Mouse (Mus musculus): ENCODE data around the gene Znrf4. TPM values are rescaled to one million over a fixed set of nuclear protein-coding genes. Genes with fewer than 3 reads are reported as not detected.

The Znrf4 gene
- polyA plus RNA-seq, 1 experiment, result 0.67 TPM

DNA sequence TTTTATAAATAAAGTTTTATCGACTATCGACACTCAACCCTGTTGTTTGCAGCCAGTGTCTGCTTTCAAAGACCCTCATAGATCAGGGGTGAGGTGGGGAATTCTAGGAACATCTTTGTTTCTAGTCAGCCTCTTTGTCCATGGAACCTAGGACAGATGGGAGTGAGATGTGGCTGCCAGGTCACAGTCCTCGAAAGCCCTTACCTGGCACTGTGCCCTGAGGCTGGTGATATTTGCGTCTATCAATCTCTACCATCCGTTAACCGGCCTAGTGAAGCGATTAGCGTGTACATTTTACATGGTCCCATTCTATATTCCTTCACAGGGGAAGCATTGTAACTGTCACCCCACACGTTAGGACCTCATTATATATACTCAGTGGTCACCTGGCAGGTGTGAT, 26.3 kb downstream of the Znrf4 start:
- no peaks in the 10 kb centered on the region; the same call in 1 of the 2 replicates for H3K27me3 ChIP-seq (ENCODE audit: control insufficient read depth, insufficient read depth, low read length)
- no peaks in the 10 kb centered on the region for H3K4me1 ChIP-seq (replicated peaks; ENCODE audit: control insufficient read depth, insufficient read depth, low read length)
- WGBS, result 96% methylated on average over 9 of the region's 9 CpGs
- no peaks in the 10 kb centered on the region for H3K36me3 ChIP-seq (ENCODE audit: control insufficient read depth, insufficient read depth, low read length)
- H3K4me3 ChIP-seq (ENCODE audit: control insufficient read depth, insufficient read depth, low read length), result no peak overlapping the region
- no peak for DNase-seq
- H3K27ac ChIP-seq (ENCODE audit: control insufficient read depth, insufficient read depth, low read length), result no peak overlapping the region
- TF ChIP-seq POLR2A (IDR thresholded peaks at IDR 0.05; ENCODE audit: control insufficient read depth, extremely low read depth, insufficient read depth, low read length, poor library complexity), result no peak
- no peak for TF ChIP-seq CTCF (IDR thresholded peaks at IDR 0.05; ENCODE audit: borderline replicate concordance, control insufficient read depth, extremely low read depth, insufficient read depth, low read length, poor library complexity)

DNA sequence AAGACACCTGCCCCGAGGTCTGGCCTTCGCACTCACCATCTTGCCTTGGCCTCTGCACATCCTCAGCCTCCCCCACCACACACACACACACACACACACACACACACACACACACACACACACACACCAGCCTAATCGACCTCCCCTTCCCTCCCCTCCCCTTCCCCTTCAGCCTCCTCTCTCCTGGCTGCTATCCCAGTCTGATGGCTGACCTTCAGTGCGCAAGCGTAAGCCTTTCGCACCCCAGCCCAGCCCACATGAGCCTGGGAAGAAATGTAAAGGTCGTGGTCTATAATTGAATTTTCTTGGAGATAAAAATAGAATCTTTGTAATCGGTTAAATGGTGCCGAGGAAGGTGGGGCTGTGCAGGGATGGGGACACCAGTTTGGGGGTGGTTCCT, 27.1 kb downstream of the Znrf4 start:
- Histone ChIP-seq H3K36me3 (ENCODE audit: control insufficient read depth, insufficient read depth, low read length) (no peaks in the 10 kb centered on the region), H3K27me3 (ENCODE audit: control insufficient read depth, insufficient read depth, low read length) (no peaks in the 10 kb centered on the region; the same call in 1 of the 2 replicates), H3K4me1 (replicated peaks; ENCODE audit: control insufficient read depth, insufficient read depth, low read length) (no peaks in the 10 kb centered on the region), H3K27ac (ENCODE audit: control insufficient read depth, insufficient read depth, low read length) (no peak overlapping the region), H3K4me3 (ENCODE audit: control insufficient read depth, insufficient read depth, low read length) (no peak overlapping the region)
- 75% methylated on average over 8 of the region's 9 CpGs for WGBS
- DNase-seq, result no peak
- TF ChIP-seq CTCF (IDR thresholded peaks at IDR 0.05; ENCODE audit: borderline replicate concordance, control insufficient read depth, extremely low read depth, insufficient read depth, low read length, poor library complexity), result no peak

DNA sequence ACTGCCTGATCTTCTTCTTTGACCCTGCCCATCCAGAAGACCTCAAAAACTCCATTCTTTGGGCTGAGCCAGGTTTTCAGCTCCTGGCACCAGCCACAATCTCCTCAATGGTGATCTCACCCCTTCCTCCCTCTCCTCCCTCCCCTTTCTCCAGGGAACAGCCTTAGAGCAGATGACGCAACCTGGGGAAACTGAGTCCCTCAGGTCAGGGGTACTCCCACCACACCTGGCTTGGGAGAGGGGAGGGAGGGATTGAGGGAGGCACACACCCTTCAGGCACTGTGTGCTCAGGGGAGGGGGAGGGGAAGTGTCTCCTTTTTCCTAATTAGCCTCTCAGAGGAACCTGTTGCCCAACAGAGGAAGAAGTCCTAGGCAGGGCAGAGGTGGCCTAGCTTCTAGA, 29.6 kb downstream of the Znrf4 start:
- WGBS, result 100% methylated on average over 1 of the region's 1 CpGs
- Histone ChIP-seq H3K4me1 (replicated peaks; ENCODE audit: control insufficient read depth, insufficient read depth, low read length) (no peaks in the 10 kb centered on the region), H3K36me3 (ENCODE audit: control insufficient read depth, insufficient read depth, low read length) (no peaks in the 10 kb centered on the region), H3K27me3 (ENCODE audit: control insufficient read depth, insufficient read depth, low read length) (no peaks in the 10 kb centered on the region; the same call in 1 of the 2 replicates), H3K27ac (ENCODE audit: control insufficient read depth, insufficient read depth, low read length) (no peak overlapping the region), H3K4me3 (ENCODE audit: control insufficient read depth, insufficient read depth, low read length) (no peak overlapping the region)
- TF ChIP-seq POLR2A (IDR thresholded peaks at IDR 0.05; ENCODE audit: control insufficient read depth, extremely low read depth, insufficient read depth, low read length, poor library complexity) (no peak), CTCF (IDR thresholded peaks at IDR 0.05; ENCODE audit: borderline replicate concordance, control insufficient read depth, extremely low read depth, insufficient read depth, low read length, poor library complexity) (no peak)
- DNase-seq, result no peak

DNA sequence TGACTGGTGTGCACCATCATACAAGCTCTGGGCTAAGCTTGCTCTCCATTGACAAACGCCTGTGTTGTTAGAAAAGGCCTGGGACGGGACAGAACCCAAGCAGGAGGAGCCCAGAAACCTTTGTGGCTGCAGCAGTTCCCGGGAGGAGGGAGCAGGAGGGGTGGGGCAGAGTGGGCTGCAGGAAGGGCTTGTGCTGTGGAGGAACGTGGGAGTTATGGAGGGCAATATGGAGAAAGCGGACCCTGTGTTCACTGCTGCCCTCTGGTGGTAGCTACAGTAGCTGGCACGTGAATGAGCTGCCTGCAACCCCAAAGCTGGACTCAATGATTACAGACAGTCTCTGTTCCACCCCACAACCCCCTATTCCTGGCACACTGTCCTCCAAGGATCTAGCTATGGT, 32.9 kb downstream of the Znrf4 start:
- WGBS, result 16% methylated on average over 6 of the region's 6 CpGs
- Histone ChIP-seq H3K27me3 (ENCODE audit: control insufficient read depth, insufficient read depth, low read length) (peaks cover 11% of the 10 kb centered on the region), H3K4me1 (replicated peaks; ENCODE audit: control insufficient read depth, insufficient read depth, low read length) (peaks cover 16% of the 10 kb centered on the region), H3K27ac (ENCODE audit: control insufficient read depth, insufficient read depth, low read length) (no peak overlapping the region), H3K4me3 (ENCODE audit: control insufficient read depth, insufficient read depth, low read length) (no peak overlapping the region), H3K36me3 (ENCODE audit: control insufficient read depth, insufficient read depth, low read length) (no peaks in the 10 kb centered on the region)
- TF ChIP-seq CTCF (IDR thresholded peaks at IDR 0.05; ENCODE audit: borderline replicate concordance, control insufficient read depth, extremely low read depth, insufficient read depth, low read length, poor library complexity) (peak; percentile 81; the same call in 1 of the 2 replicates), POLR2A (IDR thresholded peaks at IDR 0.05; ENCODE audit: control insufficient read depth, extremely low read depth, insufficient read depth, low read length, poor library complexity) (no peak)
- DNase-seq, result peak; percentile 75

DNA sequence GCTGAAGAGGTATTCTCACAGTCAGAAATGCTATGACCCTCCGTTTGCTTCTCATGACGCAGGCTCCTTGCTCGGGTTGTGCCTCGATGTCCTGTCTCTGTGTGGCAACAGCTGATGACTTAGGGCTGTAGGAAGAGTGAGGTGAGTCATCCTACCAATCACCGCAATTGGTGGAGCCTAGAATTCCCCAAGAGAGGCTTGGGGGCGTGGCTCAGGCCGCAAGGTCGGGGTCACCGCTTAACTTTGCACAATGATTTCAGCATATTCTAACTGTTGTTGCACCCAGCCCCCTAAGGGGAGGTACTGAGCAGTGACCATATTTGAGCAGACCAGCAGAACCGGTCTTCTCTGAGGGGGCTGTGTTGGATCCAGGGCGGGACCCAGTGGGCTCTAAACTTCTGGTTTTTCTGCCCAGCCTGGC, 34.0 kb downstream of the Znrf4 start:
- H3K4me1 ChIP-seq (replicated peaks; ENCODE audit: control insufficient read depth, insufficient read depth, low read length), result peaks cover 27% of the 10 kb centered on the region
- H3K36me3 ChIP-seq (ENCODE audit: control insufficient read depth, insufficient read depth, low read length), result no peaks in the 10 kb centered on the region
- 85% methylated on average over 11 of the region's 11 CpGs for WGBS
- no peak overlapping the region for H3K27ac ChIP-seq (ENCODE audit: control insufficient read depth, insufficient read depth, low read length)
- peaks cover 22% of the 10 kb centered on the region for H3K27me3 ChIP-seq (ENCODE audit: control insufficient read depth, insufficient read depth, low read length)
- H3K4me3 ChIP-seq (ENCODE audit: control insufficient read depth, insufficient read depth, low read length), result no peak overlapping the region
- TF ChIP-seq POLR2A (IDR thresholded peaks at IDR 0.05; ENCODE audit: control insufficient read depth, extremely low read depth, insufficient read depth, low read length, poor library complexity), result no peak
- no peak for TF ChIP-seq CTCF (IDR thresholded peaks at IDR 0.05; ENCODE audit: borderline replicate concordance, control insufficient read depth, extremely low read depth, insufficient read depth, low read length, poor library complexity)
- no peak for DNase-seq

DNA sequence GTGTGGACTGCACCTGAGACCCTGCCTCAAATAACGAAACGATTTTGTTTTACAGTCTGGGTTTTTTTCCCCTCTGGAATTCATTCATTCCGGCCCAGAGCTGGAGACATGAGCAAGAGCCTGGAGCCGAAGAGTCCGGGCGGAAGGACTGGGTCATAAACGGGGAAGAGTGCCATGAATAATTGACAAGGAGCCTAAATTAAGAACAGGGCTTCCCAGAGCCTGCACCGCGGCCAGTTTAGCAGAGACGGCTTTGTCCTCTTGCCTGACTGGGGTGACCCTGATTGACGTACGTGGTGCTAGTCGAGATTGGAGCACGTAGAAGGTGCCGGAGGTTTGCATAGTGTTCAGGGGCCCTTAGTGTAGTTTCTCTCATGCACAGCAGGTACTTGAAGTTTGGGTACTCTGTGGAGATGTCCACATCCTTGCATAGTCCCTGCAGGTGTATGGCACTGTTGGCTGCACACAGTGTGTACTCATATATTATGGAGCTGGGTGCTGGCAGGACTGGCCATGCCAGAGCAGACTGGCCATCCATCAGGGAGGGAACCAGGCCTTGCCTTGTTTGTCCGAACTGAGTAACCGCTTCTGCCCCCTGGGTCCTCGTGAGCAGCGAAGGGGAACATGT, 34.9 kb downstream of the Znrf4 start:
- Histone ChIP-seq H3K27me3 (ENCODE audit: control insufficient read depth, insufficient read depth, low read length) (peaks cover 29% of the 10 kb centered on the region), H3K4me3 (ENCODE audit: control insufficient read depth, insufficient read depth, low read length) (no peak overlapping the region), H3K36me3 (ENCODE audit: control insufficient read depth, insufficient read depth, low read length) (no peaks in the 10 kb centered on the region), H3K4me1 (replicated peaks; ENCODE audit: control insufficient read depth, insufficient read depth, low read length) (peaks cover 35% of the 10 kb centered on the region), H3K27ac (ENCODE audit: control insufficient read depth, insufficient read depth, low read length) (no peak overlapping the region)
- DNase-seq, result no peak
- TF ChIP-seq POLR2A (IDR thresholded peaks at IDR 0.05; ENCODE audit: control insufficient read depth, extremely low read depth, insufficient read depth, low read length, poor library complexity) (no peak), CTCF (IDR thresholded peaks at IDR 0.05; ENCODE audit: borderline replicate concordance, control insufficient read depth, extremely low read depth, insufficient read depth, low read length, poor library complexity) (no peak)
- 97% methylated on average over 19 of the region's 19 CpGs for WGBS

DNA sequence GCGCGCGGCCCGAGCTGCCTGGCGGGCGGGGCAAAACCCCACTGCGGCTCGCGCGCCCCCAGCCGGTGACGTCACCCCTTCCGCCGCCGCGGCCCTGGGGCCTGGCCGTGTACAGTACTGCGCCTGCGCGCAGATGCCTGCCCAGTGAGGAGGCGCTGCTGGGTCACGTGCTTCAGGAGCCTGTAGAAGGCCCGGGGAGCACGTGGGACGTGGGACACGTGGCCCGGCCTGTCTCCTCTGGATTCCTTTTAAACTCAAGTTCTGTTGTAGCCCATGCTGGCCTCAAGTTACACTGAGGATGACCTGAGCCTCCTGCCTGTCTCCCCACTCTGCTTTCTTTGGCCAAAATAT, 35.9 kb downstream of the Znrf4 start, which contains the start of gene Ptprs:
Gene Ptprs, minus strand, starts transcription at position 82 of the 351 bp plus-strand sequence.
- no peak within 1 kb of the TSS for H3K27ac ChIP-seq (ENCODE audit: control insufficient read depth, insufficient read depth, low read length)
- TF ChIP-seq POLR2A (IDR thresholded peaks at IDR 0.05; ENCODE audit: control insufficient read depth, extremely low read depth, insufficient read depth, low read length, poor library complexity) (0 out of 2 replicates have a peak, but pooled peaks have one; percentile 18), CTCF (IDR thresholded peaks at IDR 0.05; ENCODE audit: borderline replicate concordance, control insufficient read depth, extremely low read depth, insufficient read depth, low read length, poor library complexity) (no peak)
- peaks cover 39% of the 10 kb centered on the region for H3K4me1 ChIP-seq (replicated peaks; ENCODE audit: control insufficient read depth, insufficient read depth, low read length)
- 1% methylated on average over 27 of the region's 27 CpGs for WGBS
- DNase-seq, result peak; percentile 93
- peaks cover 36% of the 10 kb centered on the region for H3K27me3 ChIP-seq (ENCODE audit: control insufficient read depth, insufficient read depth, low read length)
- H3K4me3 ChIP-seq (ENCODE audit: control insufficient read depth, insufficient read depth, low read length), result peak within 1 kb of the TSS; percentile 63
- H3K36me3 ChIP-seq (ENCODE audit: control insufficient read depth, insufficient read depth, low read length), result no peaks in the 10 kb centered on the region

Measured in thymus, adult 2 months (tissue).